Mouse (Mus musculus) layer of hippocampus, adult 9-11 months (tissue): ENCODE data around the gene Catsperz.
A peak's percentile ranks its signal among the peaks of the same experiment; 100 is the strongest.

Source experiments
- DNase-seq: peaks from one replicate; pipeline ENCODE4 v3.0.0; 2022

The Catsperz gene

GRCm38 (mm10) chr19:6922901-6923735 is 2.1 kb downstream of the Catsperz start:
- no peak for DNase-seq

GRCm38 (mm10) chr19:6921647-6922567 is 3.3 kb downstream of the Catsperz start, which contains the start of gene Esrra:
Gene Esrra (minus strand): TSS chr19:6921813.
- peak; percentile 100 for DNase-seq

GRCm38 (mm10) chr19:6920741-6921636 is 4.2 kb downstream of the Catsperz start:
- DNase-seq = peak; percentile 68

GRCm38 (mm10) chr19:6919876-6920740 is 5.1 kb downstream of the Catsperz start:
- DNase-seq = peak; percentile 39

DNA sequence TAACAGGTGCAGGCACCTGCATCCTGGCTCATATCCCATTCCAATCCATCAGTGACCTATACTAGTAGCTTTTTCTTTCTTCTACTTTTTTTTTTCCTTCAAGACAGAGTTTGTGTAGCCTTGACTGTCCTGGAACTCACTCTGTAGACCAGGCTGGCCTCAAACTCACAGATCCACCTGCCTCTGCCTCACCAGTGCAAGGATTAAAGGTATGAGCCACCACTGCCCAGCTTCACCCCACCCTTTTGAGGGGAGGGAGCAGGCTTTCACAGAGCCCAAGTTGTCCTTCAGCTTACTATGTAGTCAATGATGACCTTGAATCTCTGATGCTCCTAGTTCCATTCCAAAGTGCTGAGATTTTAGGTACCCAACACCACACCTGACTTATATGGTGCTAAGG is 5.7 kb downstream of the Catsperz start:
- DNase-seq = no peak

DNA sequence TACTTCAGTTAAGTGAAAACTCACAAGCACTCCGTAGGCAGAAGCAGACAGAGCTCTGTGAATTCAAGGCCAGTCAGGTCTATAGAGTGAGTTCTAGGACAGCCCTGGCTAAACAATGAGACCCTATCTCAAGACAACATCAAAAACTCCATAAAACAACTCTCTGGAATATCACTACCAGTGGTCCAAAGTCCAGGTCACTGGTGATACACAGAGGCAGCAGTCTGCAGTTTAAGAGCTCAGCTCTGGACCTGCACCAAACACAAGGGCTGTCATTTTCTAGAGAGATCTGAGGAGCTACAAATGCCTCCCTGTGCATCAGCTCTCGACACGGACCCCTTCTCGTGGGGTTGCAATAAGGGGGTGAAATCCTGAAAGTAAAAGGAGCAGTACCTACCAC is 6.9 kb downstream of the Catsperz start:
- no peak for DNase-seq

DNA sequence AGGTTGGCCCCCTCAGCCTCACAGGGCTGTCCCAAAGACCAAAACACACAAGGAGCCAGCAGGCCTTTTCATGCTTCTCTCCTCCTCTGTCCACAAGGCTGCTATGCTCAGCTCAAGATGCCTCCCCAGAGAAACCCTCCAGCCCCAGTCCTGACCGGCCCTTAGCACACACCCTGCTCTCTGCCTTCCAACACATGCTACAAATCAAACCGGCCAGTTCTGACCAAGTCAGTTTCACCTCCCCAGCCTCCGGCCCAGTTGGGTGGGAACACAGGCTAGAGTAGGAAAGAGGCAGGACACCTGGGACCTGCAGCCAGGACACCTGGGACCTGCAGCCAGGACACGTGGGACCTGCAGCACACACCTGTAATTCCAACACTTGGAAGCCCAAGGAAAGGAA is 8.7 kb downstream of the Catsperz start:
- no peak for DNase-seq

DNA sequence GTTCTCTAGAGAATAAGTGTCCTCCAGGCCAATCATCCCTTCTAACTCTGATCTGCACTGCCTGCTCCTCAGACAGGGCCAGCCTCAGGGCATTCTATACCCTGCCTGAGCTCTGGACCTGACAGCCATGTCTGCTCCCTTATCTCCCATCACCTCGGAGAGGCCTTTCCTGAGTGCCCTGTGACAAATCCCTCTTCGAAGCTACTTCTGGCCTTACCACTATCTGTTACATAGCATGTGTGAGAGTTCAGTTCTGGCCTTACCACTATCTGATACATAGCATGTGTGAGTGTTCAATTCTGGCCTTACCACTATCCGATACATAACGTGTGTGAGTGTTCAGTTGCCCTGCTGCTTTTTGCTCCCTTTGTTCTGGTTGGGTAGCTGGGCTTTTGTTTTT is 9.9 kb downstream of the Catsperz start:
- DNase-seq = peak; percentile 1

DNA sequence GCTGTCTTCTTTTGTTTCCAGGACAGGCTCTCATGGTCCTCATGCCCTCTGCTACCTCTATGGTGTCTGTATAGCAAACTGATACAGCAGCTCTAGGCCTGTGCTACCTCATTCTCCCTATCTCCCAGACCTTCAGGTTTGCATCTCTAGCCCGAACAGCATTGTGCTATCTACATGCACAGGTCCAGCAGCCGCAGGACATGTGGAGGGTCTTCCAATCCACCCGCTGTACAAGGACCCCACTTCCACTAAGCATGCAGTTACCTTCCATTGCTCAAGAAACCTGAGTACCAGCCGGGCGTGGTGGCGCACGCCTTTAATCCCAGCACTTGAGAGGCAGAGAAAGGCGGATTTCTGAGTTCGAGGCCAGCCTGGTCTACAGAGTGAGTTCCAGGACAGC is 10.6 kb downstream of the Catsperz start:
- peak; percentile 1 for DNase-seq

DNA sequence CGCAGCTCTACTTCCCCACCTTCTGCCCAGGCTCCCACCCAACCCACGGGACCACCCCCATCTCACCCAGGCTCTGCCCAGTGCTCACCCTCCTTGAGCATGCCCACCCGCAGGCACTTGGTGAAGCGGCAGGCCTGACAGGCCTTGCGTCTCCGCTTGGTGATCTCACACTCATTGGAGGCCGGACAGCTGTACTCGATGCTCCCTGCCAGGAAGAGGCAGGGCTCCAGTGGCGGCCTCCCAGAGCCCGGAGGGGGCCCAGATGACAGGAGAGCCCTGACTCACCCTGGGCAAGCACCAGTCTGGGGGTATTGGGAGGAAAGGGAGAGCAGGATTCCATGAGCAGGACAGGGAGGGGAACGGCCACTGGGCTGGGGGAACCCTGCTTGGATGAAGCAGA is 11.2 kb downstream of the Catsperz start:
- DNase-seq = peak; percentile 7

DNA sequence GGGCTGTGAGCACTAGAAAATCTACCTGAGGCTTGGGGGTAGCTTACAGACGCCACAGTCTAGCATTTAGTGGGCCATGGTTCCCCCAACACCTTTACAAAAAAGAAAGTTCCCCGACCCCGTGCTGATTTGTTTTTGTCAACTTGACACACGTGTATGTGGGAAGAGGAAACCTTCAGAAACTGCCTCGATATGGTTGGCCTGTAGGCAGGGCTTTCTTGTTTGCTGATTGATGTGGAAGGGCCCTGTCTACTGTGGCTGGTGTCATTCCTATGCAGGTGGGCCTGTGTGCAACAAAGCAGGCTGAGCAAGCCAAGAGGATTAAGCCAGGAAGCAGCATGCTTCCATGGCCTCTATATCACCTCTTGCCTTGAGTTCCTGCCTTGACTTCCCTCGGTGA is 12.1 kb downstream of the Catsperz start:
- DNase-seq = no peak

GRCm38 (mm10) chr19:6912205-6912970 is 12.8 kb downstream of the Catsperz start:
- DNase-seq = peak; percentile 5

DNA sequence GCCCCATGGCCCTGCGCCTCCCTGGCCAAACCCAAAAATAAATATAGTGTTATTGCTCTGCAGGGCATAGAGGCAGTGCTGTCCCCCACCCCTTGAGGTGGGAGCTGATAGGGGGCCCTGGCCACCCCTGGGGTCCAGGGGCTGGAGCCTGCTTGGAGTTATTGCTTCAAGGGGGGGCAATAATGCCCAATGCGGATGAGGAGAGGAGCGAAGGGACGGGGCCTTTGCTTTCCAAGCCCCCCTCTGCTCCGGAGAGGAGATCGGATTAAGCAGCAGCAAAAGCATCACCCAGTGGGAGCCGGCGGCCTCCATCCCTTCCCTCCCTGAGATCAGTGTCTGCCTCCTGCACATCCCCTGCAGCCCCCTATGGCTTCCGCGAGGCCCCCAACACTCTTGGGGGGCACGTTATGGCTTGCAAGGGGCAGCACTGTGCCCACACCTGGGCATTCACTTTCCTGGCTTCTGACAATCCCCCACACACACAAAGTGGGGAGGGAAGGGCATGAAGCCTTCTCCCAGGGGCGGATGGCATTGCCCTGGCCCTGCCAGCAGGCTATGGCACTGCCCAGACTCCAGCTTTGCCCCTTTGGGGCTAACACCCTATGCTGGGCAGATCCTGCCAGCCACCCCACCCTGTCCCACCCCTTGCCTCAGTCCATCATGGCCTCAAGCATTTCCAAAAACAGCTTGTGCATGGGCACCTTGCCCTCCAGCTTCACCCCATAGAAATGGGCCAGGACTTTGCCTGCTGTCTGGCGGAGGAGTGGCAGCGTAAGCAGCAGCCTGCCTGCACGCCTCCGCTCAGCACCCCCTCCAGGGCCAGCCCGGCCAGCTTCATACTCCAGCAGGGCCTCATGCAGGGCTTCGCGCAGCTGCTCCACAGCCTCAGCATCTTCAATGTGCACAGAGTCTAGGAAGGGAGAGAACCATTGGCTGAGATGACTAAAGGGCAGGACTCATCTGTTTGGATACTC is 13.8 kb downstream of the Catsperz start:
- DNase-seq = peak; percentile 27

DNA sequence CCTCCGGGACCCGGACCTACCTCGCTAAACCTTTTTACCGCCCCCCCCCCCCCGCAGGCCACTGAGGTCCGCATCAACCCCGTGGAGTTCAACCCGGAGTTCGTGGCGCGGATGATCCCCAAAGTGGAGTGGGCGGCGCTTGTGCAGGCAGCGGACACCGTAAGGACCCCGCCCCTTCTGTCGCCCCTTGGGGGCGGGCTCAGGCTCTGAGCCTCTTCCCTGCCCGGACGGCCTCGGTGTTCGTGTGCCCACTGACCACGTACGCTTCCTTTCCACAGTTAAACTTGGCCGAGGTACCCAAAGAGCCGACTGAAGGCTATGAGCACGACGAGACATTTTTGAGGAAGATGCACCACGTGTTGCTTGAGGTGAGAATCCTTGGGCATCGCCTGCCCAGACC is 14.9 kb downstream of the Catsperz start:
- peak; percentile 72 for DNase-seq

DNA sequence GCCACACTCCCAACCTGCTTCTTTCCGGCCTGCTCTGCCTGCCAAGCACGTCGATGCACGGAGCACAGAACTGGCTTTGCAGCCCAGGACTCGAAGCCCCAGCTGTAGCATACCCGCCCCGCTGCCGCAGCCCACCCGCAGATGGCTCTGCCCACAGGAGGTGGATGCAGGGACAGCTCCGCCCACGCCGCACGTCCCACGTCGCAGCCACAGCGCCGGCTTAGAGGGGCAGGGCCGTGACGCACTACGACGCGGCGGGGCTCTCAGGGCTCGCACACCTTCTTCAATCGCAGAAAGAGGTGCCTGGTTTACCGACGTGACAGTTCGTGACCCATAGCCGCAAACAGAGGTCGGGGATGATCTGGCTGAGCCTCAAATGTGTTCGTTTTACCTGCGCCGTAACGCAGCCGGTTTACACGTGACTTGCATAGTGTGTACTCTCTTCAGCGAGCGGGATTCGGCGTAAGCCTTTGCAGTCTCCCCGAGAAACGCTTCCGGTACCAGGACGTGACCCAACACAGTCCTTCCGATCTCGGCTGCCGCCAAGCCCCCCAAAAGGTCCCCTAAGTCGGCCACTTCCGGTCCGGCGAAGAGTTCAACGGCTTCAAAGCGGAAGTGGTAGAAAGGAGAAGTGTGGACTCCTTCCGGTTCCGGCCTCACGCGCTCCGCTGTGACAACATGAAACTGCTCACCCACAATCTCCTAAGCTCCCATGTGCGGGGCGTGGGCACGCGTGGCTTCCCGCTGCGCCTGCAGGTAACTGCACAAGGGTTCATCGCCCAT is 15.5 kb downstream of the Catsperz start, which contains the start of the genes Trmt112 and Prdx5:
Gene Trmt112 (plus strand): TSS at position 192 of the 783 bp plus-strand sequence.
Gene Prdx5 (minus strand): TSS at position 600 of the 783 bp plus-strand sequence.
- DNase-seq = peak; percentile 96

GRCm38 (mm10) chr19:6909021-6909420 is 16.2 kb downstream of the Catsperz start:
- DNase-seq = no peak

DNA sequence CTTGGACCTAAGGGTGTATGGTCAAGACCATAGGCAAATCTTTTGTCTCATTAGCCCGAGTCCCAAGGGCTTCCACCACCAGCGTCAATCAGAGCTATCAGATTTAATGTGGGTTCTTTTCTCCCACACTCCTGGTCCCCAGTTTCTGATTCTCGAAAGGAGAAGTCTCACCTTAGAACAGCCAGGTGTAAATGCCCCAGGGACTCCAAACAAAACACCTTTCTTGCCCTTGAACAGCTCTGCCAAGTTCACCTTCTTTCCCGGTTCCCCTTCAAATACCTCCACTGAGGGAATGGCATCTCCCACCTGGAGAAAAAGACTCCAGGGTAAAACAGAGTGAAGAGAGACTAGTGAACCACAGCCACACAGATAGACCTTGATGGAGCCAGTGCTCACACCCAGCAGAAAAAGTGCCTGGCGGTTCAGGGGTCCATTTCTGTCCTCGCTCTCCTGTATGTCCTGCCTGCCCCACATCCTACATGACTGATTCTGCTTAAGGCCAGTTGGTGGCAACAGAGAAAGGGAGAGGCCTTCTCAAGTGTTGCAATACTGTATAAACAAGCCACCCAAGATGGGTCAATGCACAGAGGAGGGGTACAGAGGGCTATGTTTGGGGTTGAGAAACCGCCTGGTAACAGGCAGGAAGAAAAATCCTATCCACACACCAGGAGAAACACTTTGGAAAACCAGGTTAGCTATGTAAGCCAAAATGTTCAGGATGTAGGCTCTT is 17.2 kb downstream of the Catsperz start:
- peak; percentile 8 for DNase-seq

DNA sequence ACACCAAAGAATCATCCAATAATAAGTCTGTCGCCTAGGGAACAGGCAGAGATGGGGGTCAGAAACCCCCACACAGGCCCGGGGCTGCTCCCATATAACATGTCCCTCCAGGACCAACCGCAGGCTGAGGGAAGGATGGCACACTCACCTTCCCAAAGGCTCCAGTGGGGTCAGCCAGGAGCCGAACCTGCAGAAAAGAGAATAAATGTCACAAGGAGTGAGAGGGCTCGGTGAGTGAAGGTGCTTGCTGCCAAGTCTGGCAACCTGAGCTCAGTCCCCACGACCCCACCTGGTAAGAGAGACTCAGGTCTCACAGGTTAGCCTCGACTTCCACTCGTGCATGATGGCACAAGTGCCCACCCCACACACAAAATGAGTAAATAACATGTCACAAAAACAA is 18.1 kb downstream of the Catsperz start:
- no peak for DNase-seq
